Mouse (Mus musculus): ENCODE measurements at regions not wholly inside any gene's neighbourhood (a gene's known extent, or its start where the extent isn't known, plus 50 kb on each side); places are given as distances from the start of the nearest gene placed in this dataset.

GRCm38 (mm10) chr17:87861587-87861986, 59.2 kb upstream of the Rpl36-ps4 start:
- no peak for TF ChIP-seq CTCF (IDR thresholded peaks at IDR 0.05; ENCODE audit: borderline replicate concordance, extremely low read depth, insufficient read depth, insufficient read length)
- no peak for TF ChIP-seq POLR2A (IDR thresholded peaks at IDR 0.05; ENCODE audit: borderline replicate concordance, extremely low read depth, insufficient read depth, insufficient read length, poor library complexity, severe bottlenecking)

Data from brain, embryonic 14.5 days (tissue).